Mouse (Mus musculus) left cerebral cortex, adult 6 months (tissue): ENCODE results near the gene Fanci. TPM values are rescaled to one million over a fixed set of nuclear protein-coding genes. Genes with fewer than 3 reads are reported as not detected.

Source experiments
- long read RNA-seq, 2 experiments: library from polyadenylated mRNA; unstranded; transcript quantifications; one replicate each; pipeline ENCODE4 v2.0.0; 2019 to 2020
- polyA plus RNA-seq: library from polyadenylated mRNA; unstranded; fragments of <200 nt; fragmentation: Nextera tagmentation; gene quantifications from 2 replicates; pipeline ENCODE4 v1.2.3, GENCODE M21; 2021

The Fanci gene
- polyA plus RNA-seq, result 0.15 and 0.27 TPM in 2 replicates
- long read RNA-seq, experiment 1, full-length matches to known transcripts, result 1 of 3 reads
- long read RNA-seq, experiment 1, partial matches to known transcripts, result 2 of 3 reads
- long read RNA-seq, experiment 1, other reads (novel, unspliced or antisense), result 0 of 3 reads
- long read RNA-seq, experiment 2, full-length matches to known transcripts, result 1 of 2 reads
- long read RNA-seq, experiment 2, partial matches to known transcripts, result 0 of 2 reads
- long read RNA-seq, experiment 2, other reads (novel, unspliced or antisense), result 1 of 2 reads

GRCm38 (mm10) chr7:79391883-79392649 is at the start of gene Fanci:
TSS of gene Fanci (plus strand) at chr7:79391929.

GRCm38 (mm10) chr7:79386422-79387133 is 5.2 kb upstream of the Fanci start, which contains the start of gene Rlbp1:
TSS of gene Rlbp1 (minus strand) at chr7:79387048.

GRCm38 (mm10) chr7:79466053-79466901 is 74.5 kb downstream of the Fanci start, which contains the start of gene Polg:
TSS of gene Polg (minus strand) at chr7:79466362.

Other genes with a start within 250 kb of the Fanci start
- 122 and 188 TPM in 2 replicates for gene Mfge8, start 242.9 kb upstream of the Fanci start, polyA plus RNA-seq
- 47.4 and 53.5 TPM in 2 replicates for gene Abhd2, start 118.7 kb upstream of the Fanci start, polyA plus RNA-seq
- gene Rlbp1, start 4.9 kb upstream of the Fanci start, polyA plus RNA-seq, result 23.2 and 24.5 TPM in 2 replicates
- gene Polg, start 74.4 kb downstream of the Fanci start, polyA plus RNA-seq, result 12.4 and 15.9 TPM in 2 replicates
- 0.88 and 1.3 TPM in 2 replicates for gene Rhcg, start 225.7 kb downstream of the Fanci start, polyA plus RNA-seq